Mouse (Mus musculus): ENCODE measurements around the gene Foxp4. TPM values are rescaled to one million over a fixed set of nuclear protein-coding genes. Genes with fewer than 3 reads are reported as not detected.

The Foxp4 gene
- total and polyA plus RNA-seq, 3 experiments, result 0.93 to 54.1 (median 21.6) TPM

DNA sequence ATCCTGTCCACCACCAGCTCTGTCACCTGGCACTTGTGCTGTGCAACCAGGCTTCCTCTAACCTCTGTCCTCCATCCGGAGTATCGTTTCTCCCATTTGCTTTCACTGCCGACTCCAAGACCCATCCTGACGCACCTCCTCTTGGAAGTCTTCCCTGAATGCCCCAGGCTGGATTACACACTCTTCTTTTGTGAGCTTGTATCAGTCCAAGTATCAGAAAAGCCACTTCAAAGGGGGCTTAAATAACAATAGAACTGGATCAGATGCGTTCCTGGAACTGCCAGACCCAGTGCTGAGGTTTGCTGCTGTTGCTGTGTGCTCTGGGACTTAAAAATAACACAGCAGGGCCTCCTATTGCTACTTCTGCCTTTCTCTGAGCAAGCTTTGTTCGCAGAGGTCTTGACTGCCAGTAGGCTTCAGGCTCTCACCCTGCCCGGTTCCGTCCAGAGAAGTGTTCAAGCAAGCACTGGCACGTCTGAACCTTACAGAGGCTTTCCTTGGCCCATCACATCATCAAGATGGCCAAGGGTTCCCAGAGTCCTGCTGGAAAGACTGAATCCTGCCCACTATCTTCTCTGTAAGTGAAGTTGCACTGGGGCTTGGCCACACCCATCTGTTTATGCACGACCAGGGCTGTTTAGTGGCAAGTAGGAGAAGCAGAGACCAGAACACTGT lies 13.6 kb upstream of the Foxp4 start:
- ATAC-seq (ENCODE audit: extremely low read depth, insufficient number of reproducible peaks, low FRiP score, poor library complexity, severe bottlenecking) (no peak), DNase-seq (ENCODE audit: low spot score) (no peak)
- Histone ChIP-seq H3K27me3 (ENCODE audit: insufficient read depth, low read length) (0 out of 2 replicates have a peak, but pooled peaks cover 3% of the 10 kb centered on the region), H3K36me3 (replicated peaks) (no peaks in the 10 kb centered on the region), H3K4me1 (ENCODE audit: insufficient read depth, low read depth, low read length) (no peaks in the 10 kb centered on the region), H3K4me3 (ENCODE audit: low read depth, low read length) (no peak overlapping the region), H3K9me3 (replicated peaks) (peaks cover 22% of the 10 kb centered on the region)
- TF ChIP-seq TAL1 (conservative IDR thresholded peaks at IDR 0.05; ENCODE audit: low read depth, low read length) (no peak), GATA1 (IDR thresholded peaks at IDR 0.05; ENCODE audit: borderline replicate concordance, low read length) (no peak), CTCF (IDR thresholded peaks at IDR 0.05; ENCODE audit: low read depth, low read length) (no peak), POLR2AphosphoS5 (IDR thresholded peaks at IDR 0.05; ENCODE audit: insufficient replicate concordance, low read depth, low read length) (no peak), GATA2 (IDR thresholded peaks at IDR 0.05; ENCODE audit: borderline replicate concordance, low read depth, low read length) (no peak)

DNA sequence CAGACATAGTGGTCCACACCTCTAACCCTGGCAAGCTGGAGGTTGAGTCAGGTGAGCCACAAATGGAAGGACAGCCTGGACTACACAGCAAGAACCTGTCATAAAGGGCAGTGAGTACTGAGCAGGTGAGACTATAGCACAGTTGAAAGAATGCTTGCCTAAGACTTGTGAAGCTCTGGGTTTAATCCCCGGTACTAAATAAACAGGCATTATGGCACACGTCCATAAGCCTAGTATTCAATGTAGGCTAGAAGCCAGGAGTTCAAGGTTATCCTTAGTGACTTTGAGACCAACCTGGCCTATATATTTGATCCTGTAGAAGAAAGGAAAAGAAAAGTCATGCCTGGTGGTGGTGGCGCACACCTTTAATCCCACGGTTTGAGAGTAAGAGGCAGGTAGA lies 12.1 kb upstream of the Foxp4 start:
- TF ChIP-seq CTCF (IDR thresholded peaks at IDR 0.05; ENCODE audit: low read depth, low read length), result no peak
- no peak for TF ChIP-seq TAL1 (conservative IDR thresholded peaks at IDR 0.05; ENCODE audit: low read depth, low read length)
- no peak for TF ChIP-seq POLR2AphosphoS5 (IDR thresholded peaks at IDR 0.05; ENCODE audit: insufficient replicate concordance, low read depth, low read length)
- no peak for TF ChIP-seq GATA1 (IDR thresholded peaks at IDR 0.05; ENCODE audit: borderline replicate concordance, low read length)
- no peak for TF ChIP-seq GATA2 (IDR thresholded peaks at IDR 0.05; ENCODE audit: borderline replicate concordance, low read depth, low read length)
- H3K9me3 ChIP-seq (replicated peaks), result peaks cover 21% of the 10 kb centered on the region
- DNase-seq (ENCODE audit: low spot score), result no peak
- H3K4me1 ChIP-seq (ENCODE audit: insufficient read depth, low read depth, low read length), result no peaks in the 10 kb centered on the region
- ATAC-seq (ENCODE audit: extremely low read depth, insufficient number of reproducible peaks, low FRiP score, poor library complexity, severe bottlenecking), result no peak
- H3K36me3 ChIP-seq (replicated peaks), result no peaks in the 10 kb centered on the region
- H3K4me3 ChIP-seq (ENCODE audit: low read depth, low read length), result no peak overlapping the region
- 0 out of 2 replicates have a peak, but pooled peaks cover 3% of the 10 kb centered on the region for H3K27me3 ChIP-seq (ENCODE audit: insufficient read depth, low read length)

DNA sequence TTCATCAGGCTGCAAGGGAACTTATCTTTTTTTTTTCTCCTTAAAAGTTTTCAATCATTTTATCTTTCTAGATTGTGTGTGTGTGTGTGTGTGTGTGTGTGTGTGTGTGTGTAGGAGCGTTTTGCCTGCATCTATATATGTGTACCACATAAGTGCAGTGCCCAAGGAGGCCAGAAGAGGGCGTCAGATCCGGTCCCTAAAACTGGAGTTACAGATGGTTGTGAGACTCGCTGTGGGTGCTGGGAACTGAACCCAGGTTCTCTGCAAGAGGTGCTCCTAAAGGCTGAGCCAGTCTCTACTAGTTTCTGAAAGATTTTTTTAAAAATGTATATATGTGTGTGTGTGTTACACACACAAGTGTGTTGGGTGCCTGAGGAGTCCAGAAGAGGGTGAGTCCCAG lies 5.0 kb upstream of the Foxp4 start:
- H3K36me3 ChIP-seq (replicated peaks), result peaks cover 4% of the 10 kb centered on the region
- H3K27me3 ChIP-seq (ENCODE audit: insufficient read depth, low read length), result no peaks in the 10 kb centered on the region
- H3K9me3 ChIP-seq (replicated peaks), result peaks cover 24% of the 10 kb centered on the region
- TF ChIP-seq GATA1 (IDR thresholded peaks at IDR 0.05; ENCODE audit: borderline replicate concordance, low read length) (no peak), GATA2 (IDR thresholded peaks at IDR 0.05; ENCODE audit: borderline replicate concordance, low read depth, low read length) (no peak)
- no peak overlapping the region for H3K4me3 ChIP-seq (ENCODE audit: low read depth, low read length)
- ATAC-seq (ENCODE audit: extremely low read depth, insufficient number of reproducible peaks, low FRiP score, poor library complexity, severe bottlenecking) (no peak), DNase-seq (ENCODE audit: low spot score) (no peak)
- peaks cover 2% of the 10 kb centered on the region for H3K4me1 ChIP-seq (ENCODE audit: insufficient read depth, low read depth, low read length)

- Histone ChIP-seq H3K4me1 (ENCODE audit: insufficient read depth, low read depth, low read length) (peaks cover 21% of the 10 kb centered on the region), H3K9me3 (replicated peaks) (peaks cover 42% of the 10 kb centered on the region), H3K4me3 (ENCODE audit: low read depth, low read length) (no peak overlapping the region), H3K36me3 (replicated peaks) (peaks cover 4% of the 10 kb centered on the region), H3K27me3 (ENCODE audit: insufficient read depth, low read length) (peaks cover 18% of the 10 kb centered on the region; the same call in 1 of the 2 replicates)
- TF ChIP-seq GATA1 (IDR thresholded peaks at IDR 0.05; ENCODE audit: borderline replicate concordance, low read length) (no peak), TAL1 (conservative IDR thresholded peaks at IDR 0.05; ENCODE audit: low read depth, low read length) (no peak)
- no peak for DNase-seq (ENCODE audit: low spot score)
- ATAC-seq (ENCODE audit: extremely low read depth, insufficient number of reproducible peaks, low FRiP score, poor library complexity, severe bottlenecking), result no peak
Observed at GRCm38 (mm10) chr17:47925988-47926387, 1.5 kb upstream of the Foxp4 start.

DNA sequence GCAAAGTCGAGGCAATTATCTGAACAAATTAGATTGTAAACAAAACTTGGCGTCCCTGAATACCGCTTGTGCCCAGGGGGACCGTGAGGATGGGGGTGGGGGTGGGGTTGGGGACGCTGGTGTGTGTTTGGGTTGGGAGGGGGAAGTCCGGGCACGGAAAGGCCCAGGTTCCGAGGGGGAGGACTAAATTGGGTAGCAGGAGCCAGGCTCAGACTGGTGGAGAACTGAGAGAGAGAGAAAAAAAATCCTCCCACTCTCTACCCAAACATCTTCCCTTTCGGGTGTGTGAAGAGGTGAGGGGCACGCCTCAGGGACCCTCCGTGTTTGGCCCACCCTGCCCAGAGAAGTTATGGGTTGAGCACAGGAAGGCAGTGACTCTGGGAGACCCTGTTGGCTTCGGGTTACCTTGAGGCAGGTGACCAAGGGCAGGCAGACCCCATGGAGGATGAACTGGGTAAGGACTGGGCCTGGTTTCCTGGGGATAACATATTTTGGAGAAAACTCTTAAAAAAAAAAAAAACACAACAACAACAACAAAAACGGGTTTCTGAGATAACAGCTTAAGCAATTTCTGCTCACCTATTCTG lies 988 bp upstream of the Foxp4 start:
- Histone ChIP-seq H3K27me3 (ENCODE audit: insufficient read depth, low read length) (peaks cover 18% of the 10 kb centered on the region; the same call in 1 of the 2 replicates), H3K4me3 (ENCODE audit: low read depth, low read length) (peak overlapping the region; percentile 76), H3K4me1 (ENCODE audit: insufficient read depth, low read depth, low read length) (peaks cover 21% of the 10 kb centered on the region), H3K9me3 (replicated peaks) (peaks cover 38% of the 10 kb centered on the region), H3K36me3 (replicated peaks) (peaks cover 7% of the 10 kb centered on the region)
- TF ChIP-seq CTCF (IDR thresholded peaks at IDR 0.05; ENCODE audit: low read depth, low read length), result no peak
- TF ChIP-seq POLR2AphosphoS5 (IDR thresholded peaks at IDR 0.05; ENCODE audit: insufficient replicate concordance, low read depth, low read length), result no peak
- no peak for TF ChIP-seq GATA1 (IDR thresholded peaks at IDR 0.05; ENCODE audit: borderline replicate concordance, low read length)
- no peak for TF ChIP-seq GATA2 (IDR thresholded peaks at IDR 0.05; ENCODE audit: borderline replicate concordance, low read depth, low read length)
- no peak for TF ChIP-seq TAL1 (conservative IDR thresholded peaks at IDR 0.05; ENCODE audit: low read depth, low read length)
- peak; percentile 26 for DNase-seq (ENCODE audit: low spot score)
- ATAC-seq (ENCODE audit: extremely low read depth, insufficient number of reproducible peaks, low FRiP score, poor library complexity, severe bottlenecking), result no peak

DNA sequence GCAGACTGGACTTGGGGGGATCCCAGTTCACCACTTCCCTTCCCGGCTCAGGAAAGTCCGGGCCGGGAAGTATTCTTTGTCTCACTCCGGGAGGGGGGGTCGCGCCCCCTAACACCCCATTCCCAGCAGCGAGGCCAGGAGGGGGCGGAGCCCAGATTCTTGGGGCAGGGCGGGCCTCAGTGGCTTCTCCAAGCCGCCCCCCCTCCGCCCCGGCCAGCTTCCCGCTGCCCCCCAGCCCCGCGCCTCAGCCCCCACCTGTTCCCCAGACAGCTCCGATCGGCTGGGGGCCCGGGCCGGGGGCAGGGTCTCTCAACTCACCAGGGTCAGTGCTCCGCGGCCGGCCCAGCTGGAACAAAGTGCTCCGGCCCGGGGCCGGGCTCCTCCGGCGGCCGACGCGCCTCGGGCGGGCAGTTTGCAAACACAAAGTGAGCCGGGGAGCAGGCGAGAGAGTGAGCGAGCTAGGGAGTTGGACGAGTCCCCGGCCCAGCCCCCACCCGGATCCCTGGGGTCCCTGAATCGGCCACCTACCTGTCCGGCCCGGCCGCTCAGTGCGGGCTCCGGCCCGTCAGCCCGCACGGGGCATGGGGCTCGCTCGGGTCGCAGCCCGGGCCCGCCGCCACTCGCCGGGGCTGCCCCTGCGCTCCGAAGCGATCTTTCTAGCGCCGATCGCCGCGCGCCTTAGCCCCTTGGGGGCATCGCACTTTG lies 615 bp downstream of the Foxp4 start:
- ATAC-seq (ENCODE audit: extremely low read depth, insufficient number of reproducible peaks, low FRiP score, poor library complexity, severe bottlenecking) (no peak), DNase-seq (ENCODE audit: low spot score) (peak; percentile 11)
- Histone ChIP-seq H3K4me3 (ENCODE audit: low read depth, low read length) (peak overlapping the region; percentile 76), H3K27me3 (ENCODE audit: insufficient read depth, low read length) (peaks cover 18% of the 10 kb centered on the region; the same call in 1 of the 2 replicates), H3K9me3 (replicated peaks) (peaks cover 36% of the 10 kb centered on the region), H3K36me3 (replicated peaks) (peaks cover 11% of the 10 kb centered on the region), H3K4me1 (ENCODE audit: insufficient read depth, low read depth, low read length) (peaks cover 21% of the 10 kb centered on the region)
- TF ChIP-seq TAL1 (conservative IDR thresholded peaks at IDR 0.05; ENCODE audit: low read depth, low read length) (no peak), POLR2AphosphoS5 (IDR thresholded peaks at IDR 0.05; ENCODE audit: insufficient replicate concordance, low read depth, low read length) (no peak), CTCF (IDR thresholded peaks at IDR 0.05; ENCODE audit: low read depth, low read length) (no peak), GATA1 (IDR thresholded peaks at IDR 0.05; ENCODE audit: borderline replicate concordance, low read length) (no peak), GATA2 (IDR thresholded peaks at IDR 0.05; ENCODE audit: borderline replicate concordance, low read depth, low read length) (no peak)
